Mouse (Mus musculus) ES-CJ7 (cell line): ENCODE results near the gene Olfr1395.

Experiments used
- DNase-seq: peaks from one replicate; pipeline ENCODE4 v3.0.0; 2011; ENCODE audit warnings: low read depth, low spot score

Olfr1395 gene

GRCm38 (mm10) chr11:49141974-49142373 is at the start of gene Olfr1395:
Gene Olfr1395, plus strand, starts transcription at chr11:49142274.
- no peak for DNase-seq

GRCm38 (mm10) chr11:49092786-49093185 is 49.3 kb upstream of the Olfr1395 start:
- no peak for DNase-seq

- no peak for DNase-seq
Measured at GRCm38 (mm10) chr11:49093861-49094660, 48.0 kb upstream of the Olfr1395 start.

GRCm38 (mm10) chr11:49095367-49095766 is 46.7 kb upstream of the Olfr1395 start:
- no peak for DNase-seq

GRCm38 (mm10) chr11:49100409-49100808 is 41.7 kb upstream of the Olfr1395 start:
- DNase-seq: peak; percentile 15

GRCm38 (mm10) chr11:49101500-49101899 is 40.6 kb upstream of the Olfr1395 start:
- DNase-seq: no peak

GRCm38 (mm10) chr11:49103047-49103693 is 38.9 kb upstream of the Olfr1395 start:
- DNase-seq: peak; percentile 88

DNA sequence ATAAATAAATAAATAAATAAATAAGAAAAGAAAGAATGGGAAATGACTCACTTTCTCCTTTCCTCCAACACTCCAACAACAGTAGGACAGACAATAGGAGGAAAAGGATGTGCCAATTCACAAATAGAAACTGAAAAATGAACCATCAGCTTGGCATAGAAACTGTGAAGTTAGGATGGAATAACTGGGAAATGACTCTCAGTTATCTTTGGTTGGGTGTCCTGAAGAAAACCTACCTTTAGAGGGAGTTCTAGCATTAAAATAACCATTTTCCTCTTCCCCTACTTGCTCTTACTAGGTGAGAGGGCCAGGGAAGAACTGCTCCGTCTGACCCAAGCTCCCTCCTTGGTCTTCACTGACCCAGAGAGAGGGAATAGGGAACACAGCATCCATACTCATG is 36.3 kb upstream of the Olfr1395 start:
- no peak for DNase-seq

GRCm38 (mm10) chr11:49107650-49108537 is 34.2 kb upstream of the Olfr1395 start:
- DNase-seq: no peak

GRCm38 (mm10) chr11:49108833-49109232 is 33.2 kb upstream of the Olfr1395 start:
- peak; percentile 38 for DNase-seq

DNA sequence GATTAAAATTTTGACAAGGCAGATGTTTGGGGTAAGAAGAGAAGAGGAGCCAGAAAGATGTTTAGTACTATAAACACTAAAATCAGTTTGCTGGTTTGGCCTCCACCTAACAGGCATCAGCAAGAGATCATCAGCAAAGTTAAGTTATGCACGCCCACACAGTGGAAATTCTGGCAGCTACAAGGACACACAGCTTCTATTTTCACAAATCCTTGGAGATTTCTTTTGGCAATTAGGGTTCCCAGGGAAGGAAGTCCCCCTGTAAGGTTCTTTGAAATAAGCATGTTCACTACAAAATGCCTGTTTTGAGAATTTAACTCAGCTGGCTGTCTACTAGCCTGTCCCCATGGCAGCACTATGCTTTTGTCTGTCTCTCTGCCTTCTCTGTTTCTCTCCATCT is 31.1 kb upstream of the Olfr1395 start:
- DNase-seq: no peak

DNA sequence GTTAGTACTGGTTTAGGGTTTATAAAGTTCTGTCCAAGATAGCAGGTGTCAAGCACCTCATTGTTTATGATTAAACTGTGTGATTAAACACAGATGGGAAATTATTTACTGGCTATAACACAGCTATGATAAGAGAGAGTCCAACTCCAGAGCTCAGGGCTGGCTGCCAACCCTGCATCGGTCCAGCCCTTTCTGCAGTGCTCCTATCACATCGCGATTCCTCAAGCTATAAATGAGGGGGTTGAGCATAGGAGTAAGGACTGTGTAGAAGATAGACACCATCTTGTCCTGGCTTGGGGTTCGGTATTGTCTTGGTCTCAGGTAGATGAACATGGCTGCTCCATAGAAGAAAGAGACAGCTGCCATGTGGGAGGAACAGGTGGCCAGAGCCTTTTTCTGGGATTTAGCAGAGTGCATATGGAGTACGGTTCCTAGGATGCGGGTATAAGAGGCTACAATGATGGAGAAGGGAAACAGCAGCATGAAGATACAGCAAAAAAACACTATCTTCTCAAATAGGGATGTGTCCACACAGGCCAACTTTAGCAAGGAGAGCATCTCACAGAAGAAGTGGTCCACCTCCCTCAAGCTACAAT is 29.4 kb upstream of the Olfr1395 start:
- DNase-seq: no peak

- no peak for DNase-seq
Measured at GRCm38 (mm10) chr11:49114158-49114557, 27.9 kb upstream of the Olfr1395 start.

DNA sequence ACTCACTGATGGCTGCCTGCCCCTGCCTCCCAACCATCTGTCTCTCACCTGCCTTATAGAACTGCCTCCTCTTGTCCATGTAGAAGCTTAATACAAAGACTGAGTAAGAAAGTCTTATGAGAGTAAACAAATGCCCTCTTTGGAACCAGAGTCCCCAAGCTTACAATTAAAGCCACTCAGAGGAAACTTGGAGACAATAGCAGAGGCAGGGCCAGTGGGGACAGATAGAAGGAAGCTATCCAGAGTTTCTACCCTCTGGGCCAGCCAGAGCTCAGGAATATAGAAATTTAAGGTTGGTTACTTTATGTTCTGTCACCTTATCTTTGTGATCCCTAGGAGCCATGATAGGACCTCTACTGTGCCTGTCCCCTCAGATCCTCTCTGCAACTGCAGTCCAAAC is 27.3 kb upstream of the Olfr1395 start, which contains the start of gene Olfr1396:
Olfr1396 (minus strand) TSS at position 101 of the 400 bp plus-strand sequence.
- no peak for DNase-seq

- no peak for DNase-seq
Measured at GRCm38 (mm10) chr11:49119635-49120034, 22.4 kb upstream of the Olfr1395 start.

DNA sequence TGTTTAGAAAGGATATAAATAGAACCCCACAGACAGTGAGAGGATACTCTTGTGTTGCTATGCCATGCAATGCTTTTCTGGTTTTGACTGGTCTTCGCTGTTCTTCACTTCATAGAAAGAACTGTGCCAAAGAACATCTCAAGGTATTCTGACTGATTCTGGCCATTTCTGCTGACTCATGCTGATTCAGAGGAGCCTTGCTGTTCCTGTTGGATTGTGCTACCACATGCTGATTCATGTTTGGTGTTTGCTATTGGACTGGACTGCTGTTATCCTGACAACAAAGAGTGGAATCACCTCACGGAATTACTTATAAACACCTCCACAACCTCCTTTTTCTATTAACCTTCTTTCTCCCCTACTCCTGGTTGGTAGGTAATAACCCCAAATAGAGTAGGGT is 17.9 kb upstream of the Olfr1395 start:
- DNase-seq: peak; percentile 30

DNA sequence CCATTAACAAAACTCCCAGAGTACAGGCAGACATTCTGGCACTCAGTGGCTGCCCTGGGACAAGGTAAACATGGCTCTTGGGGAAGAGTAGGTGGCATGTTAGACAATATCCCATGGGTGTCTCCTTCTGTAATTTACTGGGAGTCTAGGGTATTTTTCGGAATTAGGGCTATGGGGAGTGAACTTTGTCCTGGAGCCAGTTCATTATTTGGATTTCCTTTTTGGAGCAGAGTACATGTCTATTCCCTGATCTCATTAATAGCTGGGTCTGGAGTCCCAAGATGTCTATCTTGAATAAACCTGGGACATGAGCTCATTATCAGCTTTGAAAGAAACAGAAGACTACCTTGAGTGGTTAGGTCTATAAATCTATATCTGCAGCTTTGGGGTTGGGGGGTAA is 12.0 kb downstream of the Olfr1395 start, which contains the start of gene Olfr1394:
Olfr1394 (plus strand) TSS at position 301 of the 400 bp plus-strand sequence.
- no peak for DNase-seq

- no peak for DNase-seq
Measured at GRCm38 (mm10) chr11:49156821-49157814, 15.0 kb downstream of the Olfr1395 start.

GRCm38 (mm10) chr11:49168839-49169611 is 27.0 kb downstream of the Olfr1395 start:
- DNase-seq: peak; percentile 22
